Mouse (Mus musculus) cerebellum, adult 9-11 months (tissue): ENCODE data around the gene Hyou1.
"Not testable (repeated sequence)": the region's sequence is repeated elsewhere in the genome, so short reads cannot be mapped to it uniquely, and the experiment has no call there.

Experiments used
- DNase-seq: peaks from one replicate; pipeline ENCODE4 v3.0.0; 2022

Gene Hyou1

DNA sequence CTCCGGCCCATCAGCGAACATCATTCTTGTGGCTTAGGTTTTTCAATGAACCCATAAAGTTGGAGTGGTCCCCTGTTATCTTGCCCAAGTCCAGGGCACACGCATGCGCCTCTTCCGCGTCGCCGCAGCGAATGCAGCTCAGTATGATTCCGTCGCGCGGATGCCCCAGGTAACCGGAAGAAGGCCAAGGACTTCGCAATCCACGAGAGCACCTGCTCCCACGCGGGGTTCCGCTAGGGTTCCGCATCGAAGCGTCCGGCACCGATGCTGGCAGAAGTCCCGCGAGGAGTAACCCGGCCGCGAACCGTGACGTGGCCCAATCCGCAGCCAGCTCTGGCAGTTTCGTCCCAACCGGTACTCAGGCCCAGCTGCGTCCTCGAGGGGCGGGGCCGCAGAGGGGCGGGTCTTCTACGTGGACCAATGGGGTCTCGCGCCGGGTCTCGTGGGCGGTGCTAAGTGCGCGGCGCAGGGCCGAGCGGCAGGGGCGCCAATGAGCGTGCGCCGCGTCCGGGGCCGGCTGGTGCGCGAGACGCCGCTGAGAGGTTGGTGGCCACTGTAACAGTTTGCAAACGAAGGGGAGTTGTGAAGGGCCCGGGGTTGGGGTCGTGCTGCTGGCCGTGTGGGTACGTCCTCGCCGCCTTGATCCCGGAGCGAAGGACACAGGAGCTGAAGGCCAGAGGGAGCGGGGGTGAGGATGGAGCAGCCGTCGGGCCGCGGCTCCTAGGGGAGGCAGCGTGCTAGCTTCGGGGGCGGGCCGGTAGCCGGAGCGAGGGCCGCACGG lies at the start of gene Hyou1:
Gene Hyou1 (plus strand): TSS at position 437 of the 781 bp plus-strand sequence.
- peak; percentile 99 for DNase-seq

GRCm38 (mm10) chr9:44330736-44331135 lies 48.6 kb upstream of the Hyou1 start:
- no peak for DNase-seq

- peak; percentile 68 for DNase-seq
These were observed 46.2 kb upstream of the Hyou1 start for GRCm38 (mm10) chr9:44332918-44333638.

GRCm38 (mm10) chr9:44334396-44335330 lies 44.6 kb upstream of the Hyou1 start, which contains the start of gene H2afx:
Gene H2afx, plus strand, starts transcription at chr9:44334694.
- DNase-seq = peak; percentile 100

GRCm38 (mm10) chr9:44335331-44336092 lies 43.8 kb upstream of the Hyou1 start:
- peak; percentile 53 for DNase-seq

DNA sequence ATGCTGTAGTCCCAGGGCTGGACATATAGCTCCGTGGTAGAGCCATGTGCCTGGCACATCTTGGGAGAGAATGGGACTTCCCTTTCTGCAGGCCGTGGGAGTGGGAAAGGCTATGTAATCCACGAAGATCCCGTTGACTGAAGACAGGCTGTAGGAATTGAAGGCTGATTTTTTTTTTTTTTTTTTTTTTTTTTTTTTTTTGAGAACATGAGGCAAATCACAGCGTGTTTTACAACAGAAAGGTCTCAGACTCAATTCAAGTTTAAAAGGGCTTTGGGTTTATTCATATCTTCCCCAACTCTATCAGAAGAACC lies 43.2 kb upstream of the Hyou1 start:
- DNase-seq = no peak

- not testable (repeated sequence) for DNase-seq
These were observed 42.8 kb upstream of the Hyou1 start for GRCm38 (mm10) chr9:44336513-44336912.

GRCm38 (mm10) chr9:44336964-44337363 lies 42.3 kb upstream of the Hyou1 start:
- no peak for DNase-seq

- DNase-seq = no peak
These were observed 41.7 kb upstream of the Hyou1 start for GRCm38 (mm10) chr9:44337436-44338169.

- DNase-seq = no peak
These were observed 40.7 kb upstream of the Hyou1 start for GRCm38 (mm10) chr9:44338574-44338973.

DNA sequence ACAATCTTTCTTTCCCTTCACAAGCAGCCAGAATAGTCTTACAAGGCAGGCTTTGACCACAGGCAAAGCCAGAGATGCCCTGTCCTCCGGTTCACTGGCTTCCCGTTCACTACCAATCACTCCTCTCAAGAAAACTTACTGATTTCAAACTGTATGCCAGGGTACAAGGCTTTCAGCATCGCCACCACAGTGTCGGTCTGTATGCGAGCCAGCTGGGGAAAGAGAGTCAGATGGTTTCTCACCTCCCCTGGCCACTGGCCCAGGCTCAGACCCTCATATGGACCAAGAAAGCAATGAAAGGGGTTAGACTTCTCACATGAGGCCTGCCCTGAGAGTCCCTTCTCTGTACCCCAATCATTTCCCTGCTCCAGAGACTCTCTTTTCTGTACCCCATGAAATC lies 37.8 kb upstream of the Hyou1 start:
- DNase-seq = no peak

- no peak for DNase-seq
These were observed 37.1 kb upstream of the Hyou1 start for GRCm38 (mm10) chr9:44342173-44342572.

GRCm38 (mm10) chr9:44342605-44343004 lies 36.7 kb upstream of the Hyou1 start:
- no peak for DNase-seq

DNA sequence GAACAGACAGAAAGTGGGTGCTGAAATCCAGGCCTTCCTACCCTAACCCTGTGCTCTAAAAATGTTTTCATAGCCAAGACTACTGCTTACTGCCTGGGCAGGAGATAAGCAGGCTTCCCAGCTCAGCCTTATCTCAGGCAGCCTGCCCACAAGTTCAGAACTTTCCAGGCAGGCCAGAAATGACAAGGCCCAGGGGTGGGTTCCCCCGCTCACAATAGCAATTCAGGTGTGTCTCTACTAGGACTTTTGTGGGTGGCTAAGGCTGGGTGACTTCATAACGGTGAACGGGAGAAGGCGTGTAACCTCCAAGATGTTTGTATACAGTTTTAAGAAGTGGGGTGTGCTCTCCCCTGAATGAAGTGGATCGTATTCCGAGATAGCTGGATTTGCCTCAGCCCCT lies 36.0 kb upstream of the Hyou1 start:
- DNase-seq = peak; percentile 59

- DNase-seq = peak; percentile 87
These were observed 35.4 kb upstream of the Hyou1 start, which contains the start of gene Hmbs for GRCm38 (mm10) chr9:44343781-44344421. Gene Hmbs, minus strand, starts transcription at chr9:44344228.

GRCm38 (mm10) chr9:44345570-44346433 lies 33.5 kb upstream of the Hyou1 start:
- DNase-seq = no peak

GRCm38 (mm10) chr9:44347166-44347565 lies 32.1 kb upstream of the Hyou1 start:
- no peak for DNase-seq

DNA sequence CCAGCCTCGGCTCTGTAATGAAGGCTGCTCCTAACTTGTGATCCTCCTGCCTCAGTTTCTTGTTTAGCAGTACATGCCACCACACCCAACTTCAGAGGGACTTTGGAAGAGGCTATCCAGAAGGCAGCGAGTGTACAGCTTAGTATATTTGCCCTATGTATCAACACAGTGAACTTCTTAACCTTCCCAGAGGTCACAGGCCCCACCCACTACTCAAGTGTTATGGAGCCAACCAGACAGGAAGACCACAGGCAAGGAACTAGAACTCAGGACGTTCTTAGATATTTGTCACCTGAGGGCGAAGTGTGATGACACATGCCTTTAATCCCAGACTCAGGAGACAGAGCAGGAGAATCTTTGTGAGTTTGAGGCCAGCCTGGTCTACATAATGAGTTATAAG lies 31.7 kb upstream of the Hyou1 start:
- no peak for DNase-seq

- DNase-seq = no peak
These were observed 30.7 kb upstream of the Hyou1 start for GRCm38 (mm10) chr9:44348546-44348945.

- no peak for DNase-seq
These were observed 27.9 kb upstream of the Hyou1 start for GRCm38 (mm10) chr9:44351396-44351795.
